Mouse (Mus musculus) spleen, postnatal 10 days (tissue): ENCODE measurements around the gene C5ar1.
A peak's percentile ranks its signal among the peaks of the same experiment; 100 is the strongest.
"Not testable (repeated sequence)": the region's sequence is repeated elsewhere in the genome, so short reads cannot be mapped to it uniquely, and the experiment has no call there.

Source experiments
- DNase-seq, 2 experiments: peaks; one replicate each; pipeline ENCODE4 v3.0.0; 2021 to 2022; ENCODE audit warnings: low spot score in 2 of 2

Gene C5ar1

DNA sequence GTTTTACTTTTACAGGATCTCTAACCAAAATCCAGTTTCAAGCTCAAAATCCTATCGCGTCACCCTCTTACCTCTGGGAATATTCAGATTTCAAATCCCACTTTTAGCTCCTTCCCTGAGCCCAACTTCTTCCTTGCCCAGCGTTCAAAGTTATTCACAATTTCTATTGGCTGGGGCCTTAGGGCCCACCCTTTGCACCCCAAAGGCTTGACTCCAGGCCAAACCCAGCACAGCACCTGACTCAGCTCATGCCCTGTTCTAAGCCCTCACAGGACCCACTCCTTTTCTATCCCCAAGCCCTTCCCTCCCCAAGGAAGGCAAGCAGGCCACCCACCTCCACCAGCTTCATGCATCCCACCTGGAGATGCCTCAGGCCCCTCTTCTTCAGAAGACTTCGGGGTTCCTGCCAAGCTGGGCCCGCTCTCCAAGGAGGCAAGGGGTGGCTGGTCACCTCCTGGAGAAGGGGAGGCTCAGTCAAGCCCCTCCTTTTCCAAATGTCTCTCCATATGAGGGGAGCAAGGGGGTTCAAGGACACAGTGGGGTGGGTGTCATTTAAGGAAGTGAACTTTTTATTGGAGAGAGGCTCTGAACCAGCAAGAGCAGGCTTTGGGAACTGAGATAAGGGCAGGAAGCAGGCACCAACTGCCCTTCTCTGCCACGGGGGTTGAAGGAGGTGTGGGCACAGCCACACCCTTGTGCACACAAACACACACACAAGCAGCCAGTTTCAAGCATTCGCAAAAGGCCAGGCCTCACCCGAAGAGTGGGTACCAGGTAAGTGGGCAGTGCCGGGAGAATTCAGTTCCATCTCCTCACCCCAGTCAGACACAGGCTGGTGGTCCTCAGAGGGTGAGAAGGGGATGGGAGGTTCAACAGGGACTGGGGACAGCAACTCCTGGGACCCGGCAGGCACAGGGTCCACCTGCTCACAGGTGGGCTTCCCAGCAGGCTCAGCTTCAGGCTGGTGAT lies 15.9 kb upstream of the C5ar1 start:
- peak; percentile 53 to 57 for DNase-seq

- DNase-seq = peak; percentile 86 to 88
Measured at GRCm38 (mm10) chr7:16273766-16274140, 14.4 kb upstream of the C5ar1 start.

- DNase-seq = peak in 1 of 2 experiments; percentile 94
Measured at GRCm38 (mm10) chr7:16273081-16273765, 13.9 kb upstream of the C5ar1 start, which contains the start of gene Inafm1. Gene Inafm1, minus strand, starts transcription at chr7:16273617.

GRCm38 (mm10) chr7:16272681-16273080 lies 13.3 kb upstream of the C5ar1 start:
- peak; percentile 67 to 87 for DNase-seq

- no peak for DNase-seq
Measured at GRCm38 (mm10) chr7:16271139-16271538, 11.8 kb upstream of the C5ar1 start.

DNA sequence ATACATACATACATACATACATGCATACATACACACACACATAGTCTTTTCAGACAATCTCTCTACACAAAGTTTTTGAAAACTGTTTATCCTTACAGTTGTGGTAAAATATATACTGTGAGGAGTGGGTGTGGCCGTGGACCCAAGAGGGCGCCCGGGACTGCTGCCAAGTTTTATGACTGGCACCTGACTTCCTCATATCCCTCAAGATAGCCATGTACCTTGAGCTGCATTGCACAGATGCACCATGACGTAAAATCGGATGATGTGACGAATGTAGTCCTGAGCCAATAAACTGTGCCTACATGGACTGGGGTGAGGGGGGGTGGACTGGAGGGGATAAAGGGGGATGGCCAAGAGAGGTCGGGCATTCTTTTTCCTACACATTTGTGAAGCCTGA lies 7.3 kb upstream of the C5ar1 start:
- not testable (repeated sequence) for DNase-seq

GRCm38 (mm10) chr7:16265856-16266255 lies 6.5 kb upstream of the C5ar1 start:
- DNase-seq = no peak

DNA sequence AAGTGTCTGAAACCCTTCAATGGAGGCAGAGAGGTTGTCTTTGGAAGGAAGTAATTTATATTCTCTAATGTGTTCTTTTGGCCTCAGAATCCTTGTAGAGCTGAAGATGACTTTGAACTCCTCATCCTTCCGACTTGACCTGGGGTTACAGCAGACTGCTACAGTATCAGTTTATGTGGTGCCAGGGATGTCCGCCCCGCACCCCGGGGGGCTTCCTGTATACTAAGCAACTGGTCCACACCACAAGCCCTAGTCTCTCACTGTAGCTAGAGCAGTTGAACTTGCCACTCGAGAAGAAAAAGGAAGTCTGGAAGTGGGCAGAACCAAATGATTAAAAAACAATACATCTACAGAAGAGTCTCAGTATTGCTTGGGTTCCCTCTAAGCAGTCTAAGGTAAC lies 4.5 kb upstream of the C5ar1 start:
- no peak for DNase-seq

DNA sequence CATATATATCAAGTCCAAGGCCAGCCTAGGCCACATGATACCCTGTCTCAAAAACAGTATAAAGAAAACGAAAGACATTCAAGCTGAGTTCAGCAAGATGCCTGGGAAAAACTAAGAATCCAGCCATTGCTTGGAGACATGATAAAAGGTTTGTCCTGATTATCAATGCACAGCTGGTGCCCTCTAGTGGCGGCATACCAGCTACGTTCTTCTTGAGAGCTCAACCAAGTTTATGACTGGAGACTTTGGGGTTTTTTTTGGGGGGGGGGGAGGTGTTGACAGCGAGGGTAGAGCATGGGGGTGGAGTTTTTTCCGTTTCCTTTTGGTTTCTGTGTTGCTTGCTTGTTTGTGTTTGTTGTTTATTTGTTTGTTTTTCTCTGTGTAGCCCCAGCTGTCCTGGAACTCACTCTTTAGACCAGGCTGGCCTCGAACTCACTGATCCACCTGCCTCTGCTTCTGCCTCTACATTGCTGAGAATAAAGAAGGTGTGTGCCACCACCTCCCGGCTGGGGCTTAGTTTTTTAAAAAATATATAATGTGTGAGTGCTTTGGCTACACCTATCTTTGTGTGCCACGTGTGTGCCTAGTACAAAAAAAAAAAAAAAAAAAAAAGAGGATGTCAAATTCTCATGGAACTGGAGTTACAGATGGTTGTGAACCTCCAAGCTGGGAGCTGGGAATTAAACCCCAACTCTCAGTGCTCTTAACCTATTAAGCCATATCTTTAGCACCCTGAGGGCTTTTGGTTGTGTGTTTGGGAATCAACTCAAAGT lies 3.9 kb upstream of the C5ar1 start:
- peak; percentile 70 to 90 for DNase-seq

DNA sequence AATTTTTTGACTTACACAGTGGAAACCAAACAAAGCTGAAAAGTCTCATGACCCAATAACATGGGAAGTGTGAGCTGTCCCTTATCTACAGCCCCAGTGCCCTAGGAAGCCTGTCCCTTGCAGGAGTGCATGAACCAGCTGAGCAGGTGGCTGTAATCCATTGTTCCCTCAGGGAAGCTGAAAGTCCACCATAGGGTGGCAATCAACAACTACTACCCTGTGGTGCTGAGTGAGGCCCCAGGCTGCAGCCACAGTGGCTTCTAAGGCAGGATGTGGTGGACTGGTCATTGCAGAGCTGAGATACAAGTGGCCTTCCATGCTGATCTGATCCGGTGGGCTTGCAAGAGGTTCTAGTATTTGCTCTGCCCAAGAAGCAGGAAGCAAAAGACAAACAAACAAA lies 1.8 kb upstream of the C5ar1 start:
- DNase-seq = no peak

DNA sequence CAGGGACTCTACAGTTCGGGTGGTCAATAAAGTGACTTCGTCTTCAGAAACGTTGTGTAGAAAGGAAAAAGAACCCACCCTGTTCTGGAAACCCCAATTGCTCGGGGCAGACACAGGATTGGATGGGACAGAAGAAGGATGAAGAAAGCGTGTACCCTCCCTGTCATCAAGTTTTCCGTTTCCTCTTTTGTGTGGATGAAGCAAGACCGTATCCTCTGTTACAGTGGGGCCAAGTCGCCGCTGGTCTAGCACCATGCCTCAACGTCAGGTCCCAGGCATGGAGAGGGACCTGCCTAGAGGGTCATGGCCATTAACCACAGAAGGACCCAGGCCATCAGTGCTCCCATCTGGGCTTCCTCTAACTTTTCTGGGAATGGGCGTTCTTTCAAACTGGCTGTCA lies 1.5 kb downstream of the C5ar1 start:
- peak in 1 of 2 experiments; percentile 15 for DNase-seq

DNA sequence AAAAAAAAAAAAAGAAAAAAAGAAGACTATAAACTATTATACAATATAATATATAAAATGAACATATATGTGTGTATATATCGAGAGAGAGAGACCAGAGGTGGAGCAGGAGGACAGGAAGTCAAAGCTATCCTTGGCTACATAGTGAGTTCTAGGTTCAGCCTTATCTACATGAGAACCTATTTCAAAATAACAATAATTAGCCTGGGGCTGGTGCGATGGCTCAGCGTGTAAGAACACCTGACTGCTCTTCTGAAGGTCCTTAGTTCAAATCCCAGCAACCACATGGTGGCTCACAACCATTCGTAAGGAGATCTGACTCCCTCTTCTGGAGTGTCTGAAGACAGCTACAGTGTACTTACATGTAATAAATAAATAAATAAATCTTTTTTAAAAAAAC lies 3.4 kb downstream of the C5ar1 start:
- DNase-seq = not testable (repeated sequence)

DNA sequence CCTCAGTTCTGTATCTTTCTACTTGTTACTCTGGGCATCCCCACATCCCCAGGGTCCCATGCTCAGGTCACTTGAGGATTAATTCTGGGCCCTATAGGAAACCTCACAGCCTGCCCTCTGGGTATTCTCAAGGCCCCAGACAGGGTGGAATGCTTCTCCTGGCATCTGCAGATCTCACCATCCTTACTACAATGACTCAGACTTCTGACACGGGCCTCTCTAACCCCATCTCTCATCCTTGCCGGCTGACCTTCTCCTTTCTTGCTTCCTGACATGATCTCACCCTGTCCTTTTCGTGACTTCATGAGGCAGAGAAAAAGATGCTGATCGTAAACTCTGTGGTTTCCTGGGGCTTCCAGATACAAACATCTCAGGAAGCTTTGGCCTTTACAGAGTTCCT lies 5.1 kb downstream of the C5ar1 start:
- no peak for DNase-seq

GRCm38 (mm10) chr7:16250687-16251086 lies 8.7 kb downstream of the C5ar1 start:
- no peak for DNase-seq

GRCm38 (mm10) chr7:16245958-16246357 lies 13.4 kb downstream of the C5ar1 start:
- no peak for DNase-seq

- no peak for DNase-seq
Measured at GRCm38 (mm10) chr7:16244067-16244466, 15.3 kb downstream of the C5ar1 start, which contains the start of gene C5ar2. Gene C5ar2, minus strand, starts transcription at chr7:16244154.

GRCm38 (mm10) chr7:16242198-16242597 lies 17.1 kb downstream of the C5ar1 start:
- no peak for DNase-seq

DNA sequence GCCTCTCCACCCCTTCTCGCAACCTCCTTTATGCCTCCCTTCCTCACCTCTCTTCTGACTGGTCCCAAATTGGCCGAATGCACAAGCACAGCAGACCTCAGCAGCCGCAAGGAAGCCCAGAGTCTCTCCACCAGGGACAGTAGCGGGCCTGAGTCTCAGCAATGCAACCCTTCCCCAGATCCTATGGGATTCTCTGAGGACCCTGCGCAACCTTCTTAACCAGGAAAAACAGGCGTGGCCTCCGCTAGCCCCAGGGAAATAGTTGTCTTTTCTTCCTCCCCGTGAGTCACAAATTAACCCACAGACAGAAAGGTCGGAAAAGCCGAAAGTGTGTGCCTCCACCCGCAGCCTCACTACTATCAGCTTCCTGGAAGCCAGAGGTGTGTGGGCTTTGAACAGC lies 17.6 kb downstream of the C5ar1 start:
- no peak for DNase-seq

DNA sequence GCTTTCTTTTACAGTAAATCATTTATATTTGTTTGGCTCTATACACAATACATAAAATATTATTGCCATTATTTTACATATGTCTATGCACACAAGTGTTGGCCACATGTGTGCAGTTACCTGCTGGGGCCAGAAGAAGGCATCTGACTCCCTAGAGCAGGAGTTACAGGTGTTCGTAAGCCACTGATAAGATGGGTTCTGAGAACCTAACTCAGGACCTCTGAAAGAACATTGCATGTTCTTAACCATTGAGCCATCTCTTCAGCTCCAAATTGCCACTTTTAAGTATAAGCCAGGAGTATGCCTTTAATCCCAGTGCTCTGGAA lies 18.4 kb downstream of the C5ar1 start:
- no peak for DNase-seq

- no peak for DNase-seq
Measured at GRCm38 (mm10) chr7:16240281-16240977, 18.9 kb downstream of the C5ar1 start.

DNA sequence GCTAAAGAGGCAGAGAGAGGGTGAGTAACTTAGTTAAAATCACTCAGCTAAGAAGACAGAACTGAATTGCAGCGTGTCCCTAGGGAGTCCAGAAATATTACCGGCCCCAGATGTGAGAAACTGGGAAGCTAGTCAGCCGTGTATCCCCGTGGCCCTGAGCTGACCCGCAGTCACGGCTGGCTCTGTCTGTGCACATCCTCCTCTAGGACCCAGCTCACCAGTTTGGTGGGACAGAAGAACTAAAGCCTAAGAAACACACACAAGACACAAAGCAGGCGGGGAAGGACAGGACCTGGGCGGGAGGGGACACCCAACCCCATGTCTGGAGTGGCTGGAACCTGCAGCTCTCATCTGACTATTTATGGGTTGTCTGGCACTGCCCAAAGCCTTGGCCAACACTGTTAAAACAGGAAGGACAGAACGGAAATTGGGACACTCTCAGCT lies 19.8 kb downstream of the C5ar1 start:
- DNase-seq = peak; percentile 50 to 70
